Mouse (Mus musculus) ES-Bruce4 (cell line): ENCODE results near the gene Bbs1. TPM values are rescaled to one million over a fixed set of nuclear protein-coding genes. Genes with fewer than 3 reads are reported as not detected.
A peak's percentile ranks its signal among the peaks of the same experiment; 100 is the strongest.

Source experiments
- H3K27ac ChIP-seq: 2 replicates; pipeline ENCODE4 v1.5.1; 2012; ENCODE audit warnings: low read length, inconsistent platforms; ENCODE audit not compliant: insufficient read depth
- H3K27me3 ChIP-seq: 2 replicates; pipeline ENCODE4 v1.6.1; 2012; ENCODE audit warnings: mild to moderate bottlenecking, low read length, inconsistent platforms; ENCODE audit not compliant: control insufficient read depth, poor library complexity, insufficient read depth, severe bottlenecking
- H3K36me3 ChIP-seq: 2 replicates; pipeline ENCODE4 v1.6.1; 2012; ENCODE audit warnings: inconsistent platforms, mild to moderate bottlenecking, low read length, moderate library complexity; ENCODE audit not compliant: control insufficient read depth, poor library complexity, insufficient read depth, severe bottlenecking
- H3K4me1 ChIP-seq: one replicate; pipeline ENCODE4 v1.8.1; 2011; ENCODE audit warnings: low read length; ENCODE audit not compliant: control insufficient read depth, insufficient read depth
- H3K4me3 ChIP-seq: 2 replicates; pipeline ENCODE4 v1.5.1; 2011; ENCODE audit warnings: low read depth, mild to moderate bottlenecking, low read length
- H3K9ac ChIP-seq: 2 replicates; pipeline ENCODE4 v1.6.1; 2012; ENCODE audit warnings: low read depth, mild to moderate bottlenecking, inconsistent platforms; ENCODE audit not compliant: poor library complexity, severe bottlenecking
- H3K9me3 ChIP-seq: replicated peaks from 2 replicates; pipeline ENCODE4 v1.6.1; 2012; ENCODE audit warnings: mild to moderate bottlenecking, low read length, inconsistent platforms; ENCODE audit not compliant: control insufficient read depth, poor library complexity, insufficient read depth, severe bottlenecking
- CTCF ChIP-seq: IDR thresholded peaks from one replicate; pipeline ENCODE4 v1.8.1; 2011; ENCODE audit warnings: low read depth, low read length
- EP300 ChIP-seq: IDR thresholded peaks from 2 replicates; pipeline ENCODE4 v1.6.1; 2011; ENCODE audit warnings: low read depth, low read length; ENCODE audit not compliant: insufficient read depth
- POLR2A ChIP-seq: IDR thresholded peaks from one replicate; pipeline ENCODE4 v1.8.1; 2011; ENCODE audit warnings: low read length; ENCODE audit not compliant: insufficient read depth
- polyA plus RNA-seq: library from polyadenylated mRNA; stranded (reverse); fragments of >200 nt; gene quantifications from 2 replicates; pipeline ENCODE4 v1.2.4, GENCODE M21; 2011; ENCODE audit warnings: low read depth; ENCODE audit not compliant: missing spikeins, insufficient read depth, insufficient read length

The Bbs1 gene
- polyA plus RNA-seq, 1 experiment, result 5.3 TPM

DNA sequence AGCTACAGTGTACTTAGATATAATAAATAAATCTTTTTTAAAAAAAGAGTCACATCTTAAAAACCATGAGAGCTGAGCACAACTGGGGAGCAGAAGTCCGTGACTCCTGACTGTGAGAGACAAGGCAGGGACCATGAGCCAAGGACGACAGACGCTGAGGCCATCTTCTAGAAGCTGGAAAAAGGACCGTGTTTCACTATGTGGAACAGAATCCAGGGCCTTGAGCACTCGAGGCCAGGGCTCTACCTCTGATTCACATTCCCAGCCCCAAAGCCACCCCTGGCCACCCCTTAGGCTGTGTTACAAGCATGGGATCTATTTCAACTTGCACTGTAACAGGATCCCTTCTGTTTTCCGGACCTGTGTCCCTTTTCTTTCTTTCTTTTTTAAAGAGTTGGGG is 13.2 kb upstream of the Bbs1 start:
- Histone ChIP-seq H3K27ac (no peak overlapping the region), H3K36me3 (peaks cover 56% of the 10 kb centered on the region), H3K9me3 (no peaks in the 10 kb centered on the region), H3K4me3 (no peak overlapping the region), H3K4me1 (peaks cover 2% of the 10 kb centered on the region), H3K9ac (no peak overlapping the region), H3K27me3 (no peaks in the 10 kb centered on the region)
- TF ChIP-seq EP300 (no peak), POLR2A (no peak), CTCF (no peak)

DNA sequence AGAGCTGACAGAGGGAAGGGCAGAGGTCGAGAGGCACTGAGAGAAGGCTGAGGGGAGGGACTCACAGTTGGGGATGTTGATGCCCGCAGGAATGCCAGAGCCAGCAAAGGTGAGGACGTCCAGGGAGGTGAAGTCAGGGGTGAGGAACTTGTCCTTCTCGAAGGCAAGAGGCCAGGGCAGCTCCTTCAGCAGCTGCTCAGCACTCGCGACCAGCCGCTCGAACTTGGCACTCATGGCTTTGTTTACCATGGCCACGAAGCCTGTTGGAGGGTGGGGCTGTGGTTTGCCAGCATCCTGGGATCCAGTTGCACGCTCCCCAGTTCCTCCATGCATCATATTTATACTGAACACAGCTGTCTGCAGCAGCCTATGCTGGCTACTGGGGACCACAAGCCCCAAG is 10.4 kb upstream of the Bbs1 start:
- Histone ChIP-seq H3K4me1 (peaks cover 2% of the 10 kb centered on the region), H3K4me3 (no peak overlapping the region), H3K9ac (no peak overlapping the region), H3K27me3 (no peaks in the 10 kb centered on the region), H3K27ac (no peak overlapping the region), H3K9me3 (no peaks in the 10 kb centered on the region), H3K36me3 (peaks cover 68% of the 10 kb centered on the region)
- no peak for TF ChIP-seq POLR2A
- TF ChIP-seq CTCF, result no peak
- no peak for TF ChIP-seq EP300

DNA sequence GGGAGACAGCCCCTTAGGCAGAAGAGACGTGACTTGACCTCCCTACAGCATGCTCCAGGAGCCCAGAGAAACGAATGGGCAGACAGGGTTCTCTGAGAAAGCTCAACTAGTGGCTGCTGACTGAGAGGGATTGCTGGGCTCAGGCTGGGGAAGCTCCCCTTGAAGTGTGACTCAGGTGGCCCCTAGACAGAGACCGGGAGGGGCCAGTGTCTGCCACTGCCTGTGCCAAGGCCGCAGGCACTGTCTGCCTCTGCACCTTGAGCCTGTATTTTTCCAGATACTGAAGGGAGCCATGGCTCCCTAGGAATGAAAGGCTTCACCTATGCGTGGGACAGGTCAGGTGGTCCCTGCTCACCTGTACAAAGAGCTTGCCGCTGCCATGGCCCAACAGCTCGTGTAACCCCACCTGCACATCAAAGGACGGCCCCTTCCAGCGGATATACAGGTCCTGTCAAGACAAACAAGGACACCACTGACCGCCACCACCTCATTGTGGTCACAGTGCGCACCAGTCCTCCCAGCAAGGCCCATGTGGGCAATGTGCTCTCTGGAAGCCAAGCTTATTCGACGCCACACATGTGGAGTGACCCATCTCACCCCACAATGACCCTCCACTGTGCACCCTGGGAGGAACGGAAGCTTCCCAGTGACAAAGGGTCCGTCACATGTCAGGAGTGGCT is 9.6 kb upstream of the Bbs1 start:
- no peaks in the 10 kb centered on the region for H3K9me3 ChIP-seq
- no peak overlapping the region for H3K27ac ChIP-seq
- no peak overlapping the region for H3K9ac ChIP-seq
- H3K36me3 ChIP-seq, result peaks cover 63% of the 10 kb centered on the region
- H3K27me3 ChIP-seq, result no peaks in the 10 kb centered on the region
- TF ChIP-seq CTCF, result no peak
- peaks cover 2% of the 10 kb centered on the region for H3K4me1 ChIP-seq
- no peak overlapping the region for H3K4me3 ChIP-seq

DNA sequence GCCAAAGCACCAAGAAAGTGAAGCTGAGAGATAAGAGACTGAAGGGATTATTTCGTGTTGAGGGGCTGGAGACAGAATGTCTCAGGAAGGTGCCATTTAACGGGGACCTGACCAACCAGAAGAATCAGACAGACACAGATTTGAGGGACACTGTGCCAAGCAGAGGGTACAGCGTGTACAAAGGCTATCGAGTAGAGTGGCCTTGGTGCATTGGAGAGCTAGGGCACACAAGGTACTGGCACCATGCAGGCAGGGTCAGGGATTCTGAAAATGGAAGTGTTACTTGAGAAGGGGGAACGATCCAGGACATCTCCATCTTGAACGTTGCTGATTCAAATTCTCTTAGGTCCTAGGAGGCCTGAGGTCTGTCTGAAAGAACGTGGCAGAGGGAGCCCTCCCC is 2.9 kb upstream of the Bbs1 start:
- Histone ChIP-seq H3K36me3 (peaks cover 29% of the 10 kb centered on the region), H3K9me3 (no peaks in the 10 kb centered on the region), H3K9ac (no peak overlapping the region), H3K4me1 (no peaks in the 10 kb centered on the region), H3K4me3 (no peak overlapping the region), H3K27ac (no peak overlapping the region), H3K27me3 (no peaks in the 10 kb centered on the region)
- TF ChIP-seq EP300 (no peak), POLR2A (no peak), CTCF (no peak)

DNA sequence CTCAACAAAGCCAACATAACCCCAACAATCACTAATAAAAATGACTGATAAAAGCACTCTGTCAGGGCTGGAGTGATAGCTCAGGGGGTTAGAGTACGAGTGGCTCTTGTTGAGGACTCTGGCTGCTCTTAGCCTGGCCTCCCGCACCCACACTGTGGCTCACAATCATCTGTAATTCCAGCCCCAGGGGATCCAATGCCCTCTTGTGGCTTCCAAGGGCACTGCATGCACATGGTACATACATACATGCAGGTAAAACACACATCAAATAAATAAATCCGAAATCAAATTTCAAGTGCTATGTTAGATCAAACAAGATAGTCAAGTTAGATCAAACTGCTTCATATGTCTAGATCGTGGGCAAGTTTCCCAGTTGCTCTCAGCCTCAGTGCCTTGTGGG is 1.7 kb upstream of the Bbs1 start:
- Histone ChIP-seq H3K27ac (no peak overlapping the region), H3K9me3 (no peaks in the 10 kb centered on the region), H3K4me3 (no peak overlapping the region), H3K36me3 (peaks cover 17% of the 10 kb centered on the region), H3K27me3 (no peaks in the 10 kb centered on the region), H3K9ac (no peak overlapping the region), H3K4me1 (no peaks in the 10 kb centered on the region)
- TF ChIP-seq CTCF (peak; percentile 61), EP300 (no peak)

DNA sequence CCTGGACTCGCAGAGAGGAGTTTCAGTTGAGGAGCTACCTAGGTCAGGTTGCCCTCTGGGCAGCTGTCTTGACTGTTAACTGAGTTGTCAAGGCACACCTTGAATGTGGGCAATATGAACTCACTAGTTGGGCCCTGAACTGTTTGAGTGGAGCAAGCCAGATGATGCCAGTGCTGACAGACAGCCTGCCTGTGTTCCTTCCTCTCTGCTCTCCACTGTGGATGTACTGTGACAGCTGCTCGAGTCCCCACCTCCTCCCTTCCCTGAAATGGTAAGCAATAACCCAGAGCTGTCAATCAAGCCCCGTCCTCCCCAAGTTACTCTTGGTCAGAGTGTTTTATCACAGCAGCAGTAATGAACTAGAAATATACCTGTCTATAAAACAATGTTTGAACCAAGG is 6.5 kb downstream of the Bbs1 start:
- H3K9ac ChIP-seq, result no peak overlapping the region
- TF ChIP-seq EP300, result no peak
- no peak for TF ChIP-seq CTCF
- TF ChIP-seq POLR2A, result no peak
- no peaks in the 10 kb centered on the region for H3K27me3 ChIP-seq
- no peak overlapping the region for H3K4me3 ChIP-seq
- no peaks in the 10 kb centered on the region for H3K4me1 ChIP-seq
- H3K9me3 ChIP-seq, result no peaks in the 10 kb centered on the region
- no peaks in the 10 kb centered on the region for H3K36me3 ChIP-seq
- no peak overlapping the region for H3K27ac ChIP-seq
